Mouse (Mus musculus) limb, embryonic 15.5 days (tissue): ENCODE measurements around the gene Stbd1. TPM values are rescaled to one million over a fixed set of nuclear protein-coding genes. Genes with fewer than 3 reads are reported as not detected.
A peak's percentile ranks its signal among the peaks of the same experiment; 100 is the strongest.

ENCODE experiments used
- ATAC-seq: fragments of 200-750 bp; cut with Nextera tagmentation; 2 replicates; pipeline ENCODE4 v1.8.0; 2017; ENCODE audit warnings: low read depth, moderate TSS enrichment; ENCODE audit not compliant: insufficient number of reproducible peaks, low FRiP score, low TSS enrichment
- H3K27ac ChIP-seq: fragments of 300-500 bp; sonication (generic); 2 replicates; pipeline ENCODE4 v1.5.1; 2015; ENCODE audit warnings: moderate library complexity, mild to moderate bottlenecking, inconsistent platforms
- H3K27me3 ChIP-seq: fragments of 300-500 bp; sonication (generic); 2 replicates; pipeline ENCODE4 v1.6.1; 2015; ENCODE audit warnings: inconsistent platforms
- H3K36me3 ChIP-seq: fragments of 300-500 bp; sonication (generic); 2 replicates; pipeline ENCODE4 v1.6.1; 2015; ENCODE audit warnings: inconsistent platforms
- H3K4me1 ChIP-seq: fragments of 300-500 bp; sonication (generic); 2 replicates; pipeline ENCODE4 v1.6.1; 2015; ENCODE audit warnings: inconsistent platforms
- H3K4me2 ChIP-seq: fragments of 300-500 bp; sonication (generic); 2 replicates; pipeline ENCODE4 v1.6.1; 2015; ENCODE audit warnings: mild to moderate bottlenecking, inconsistent platforms
- H3K4me3 ChIP-seq: fragments of 300-500 bp; sonication (generic); 2 replicates; pipeline ENCODE4 v1.5.1; 2015; ENCODE audit warnings: mild to moderate bottlenecking, inconsistent platforms
- H3K9ac ChIP-seq: fragments of 300-500 bp; sonication (generic); 2 replicates; pipeline ENCODE4 v1.6.1; 2015; ENCODE audit warnings: inconsistent platforms
- H3K9me3 ChIP-seq: fragments of 300-500 bp; sonication (generic); 2 replicates; pipeline ENCODE4 v1.6.1; 2016; ENCODE audit warnings: inconsistent platforms
- WGBS: fragments of 180-500 bp; shearing (Covaris S2); methylation state at CpG from one replicate; pipeline ENCODE4 v1.1.7; 2015; 5-methylcytosine and 5-hydroxymethylcytosine counted together
- polyA plus RNA-seq: library from polyadenylated mRNA; unstranded; fragments of >200 nt; fragmentation: Nextera tagmentation; extraction: Ambion mirVana; gene quantifications from 2 replicates; pipeline ENCODE4 v1.2.1, GENCODE M21; 2015

Stbd1 gene
- polyA plus RNA-seq, 1 experiment from 2014 or later = 28.6 TPM

- H3K27me3 ChIP-seq = no peaks in the 10 kb centered on the region
- no peak overlapping the region for H3K4me3 ChIP-seq
- H3K9me3 ChIP-seq = no peaks in the 10 kb centered on the region
- H3K4me2 ChIP-seq = no peak overlapping the region
- H3K36me3 ChIP-seq = no peaks in the 10 kb centered on the region
- ATAC-seq = no peak
- WGBS = 89% methylated on average over 8 of the region's 8 CpGs
- H3K27ac ChIP-seq = no peak overlapping the region
- H3K9ac ChIP-seq = no peak overlapping the region
- H3K4me1 ChIP-seq = no peaks in the 10 kb centered on the region
Observed at GRCm38 (mm10) chr5:92596865-92597264, 6.0 kb upstream of the Stbd1 start.

- peaks cover 11% of the 10 kb centered on the region; the same call in 1 of the 2 replicates for H3K4me1 ChIP-seq
- 63% methylated on average over 10 of the region's 10 CpGs for WGBS
- no peak overlapping the region for H3K9ac ChIP-seq
- H3K27ac ChIP-seq = peak overlapping the region; percentile 43; the same call in 1 of the 2 replicates
- no peak overlapping the region for H3K4me2 ChIP-seq
- no peak overlapping the region for H3K4me3 ChIP-seq
- peak; percentile 17; the same call in 1 of the 2 replicates for ATAC-seq
- no peaks in the 10 kb centered on the region for H3K36me3 ChIP-seq
- H3K27me3 ChIP-seq = no peaks in the 10 kb centered on the region
- no peaks in the 10 kb centered on the region for H3K9me3 ChIP-seq
Observed at GRCm38 (mm10) chr5:92599030-92599429, 3.8 kb upstream of the Stbd1 start.

DNA sequence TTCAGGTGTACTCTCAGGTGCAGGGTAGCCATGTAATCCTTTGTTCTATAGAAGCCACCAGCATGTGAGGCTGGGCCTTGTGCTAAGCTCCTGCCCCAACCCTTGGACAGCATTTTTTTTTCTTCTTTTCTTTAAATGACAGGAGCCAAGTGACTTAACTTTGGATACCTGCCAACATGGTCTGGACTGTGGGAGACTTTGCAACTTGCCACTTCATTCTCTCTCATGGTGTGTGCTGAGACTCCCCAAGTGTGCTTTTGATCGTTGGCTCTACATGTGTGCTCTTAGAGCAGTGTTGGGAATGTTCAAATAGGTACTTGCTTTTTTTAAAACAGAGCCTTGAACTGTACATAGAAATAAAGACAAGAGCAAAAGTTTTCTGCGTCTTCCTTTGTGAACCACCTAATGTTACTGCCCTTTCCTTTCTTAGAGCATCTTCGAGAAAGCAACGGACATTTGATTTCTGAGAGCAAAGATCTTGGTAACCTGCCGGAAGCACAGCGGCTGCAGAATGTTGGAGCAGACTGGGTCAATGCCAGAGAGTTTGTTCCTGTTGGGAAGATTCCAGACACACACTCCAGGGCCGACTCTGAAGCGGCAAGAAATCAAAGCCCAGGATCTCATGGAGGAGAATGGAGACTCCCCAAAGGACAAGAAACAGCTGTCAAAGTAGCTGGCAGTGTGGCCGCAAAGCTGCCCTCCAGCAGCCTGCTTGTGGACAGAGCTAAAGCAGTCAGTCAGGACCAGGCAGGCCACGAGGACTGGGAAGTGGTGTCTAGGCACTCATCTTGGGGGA is 1.8 kb downstream of the Stbd1 start:
- Histone ChIP-seq H3K36me3 (peaks cover 3% of the 10 kb centered on the region), H3K4me2 (no peak overlapping the region), H3K4me3 (0 out of 2 replicates have a peak overlapping the region, but pooled peaks have one; percentile 7), H3K27ac (no peak overlapping the region), H3K27me3 (no peaks in the 10 kb centered on the region), H3K9ac (no peak overlapping the region), H3K9me3 (no peaks in the 10 kb centered on the region), H3K4me1 (peaks cover 21% of the 10 kb centered on the region)
- WGBS = 57% methylated on average over 10 of the region's 10 CpGs
- no peak for ATAC-seq

GRCm38 (mm10) chr5:92607492-92608229 is 4.8 kb downstream of the Stbd1 start:
- H3K4me2 ChIP-seq = no peak overlapping the region
- WGBS = 90% methylated on average over 5 of the region's 5 CpGs
- no peak overlapping the region for H3K27ac ChIP-seq
- H3K27me3 ChIP-seq = no peaks in the 10 kb centered on the region
- H3K36me3 ChIP-seq = peaks cover 3% of the 10 kb centered on the region
- no peaks in the 10 kb centered on the region for H3K9me3 ChIP-seq
- H3K4me1 ChIP-seq = peaks cover 19% of the 10 kb centered on the region
- no peak overlapping the region for H3K9ac ChIP-seq
- no peak overlapping the region for H3K4me3 ChIP-seq
- no peak for ATAC-seq

DNA sequence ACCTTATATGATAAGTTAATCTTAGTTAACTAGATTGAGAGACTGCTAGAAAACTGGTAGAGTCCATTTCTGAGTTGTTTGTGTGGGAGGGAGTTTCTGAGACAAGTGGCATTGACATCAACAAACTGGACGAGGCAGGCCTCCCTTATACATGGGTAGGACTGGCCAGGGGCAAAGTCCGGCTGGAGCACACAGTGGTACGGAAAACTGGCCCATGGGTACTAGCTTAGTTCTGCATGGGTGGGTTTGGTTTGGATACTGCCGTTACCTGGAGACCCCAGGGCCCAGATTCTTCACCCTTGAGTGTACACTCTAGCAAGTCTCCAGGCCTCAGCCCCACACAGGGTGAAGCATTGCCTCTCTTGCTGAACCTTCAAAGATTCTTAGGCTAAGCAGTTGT is 9.9 kb downstream of the Stbd1 start:
- no peaks in the 10 kb centered on the region for H3K9me3 ChIP-seq
- no peak overlapping the region for H3K9ac ChIP-seq
- H3K36me3 ChIP-seq = no peaks in the 10 kb centered on the region
- H3K4me2 ChIP-seq = no peak overlapping the region
- no peaks in the 10 kb centered on the region for H3K4me1 ChIP-seq
- 88% methylated on average over 4 of the region's 4 CpGs for WGBS
- no peak for ATAC-seq
- no peak overlapping the region for H3K4me3 ChIP-seq
- H3K27ac ChIP-seq = no peak overlapping the region
- no peaks in the 10 kb centered on the region for H3K27me3 ChIP-seq

DNA sequence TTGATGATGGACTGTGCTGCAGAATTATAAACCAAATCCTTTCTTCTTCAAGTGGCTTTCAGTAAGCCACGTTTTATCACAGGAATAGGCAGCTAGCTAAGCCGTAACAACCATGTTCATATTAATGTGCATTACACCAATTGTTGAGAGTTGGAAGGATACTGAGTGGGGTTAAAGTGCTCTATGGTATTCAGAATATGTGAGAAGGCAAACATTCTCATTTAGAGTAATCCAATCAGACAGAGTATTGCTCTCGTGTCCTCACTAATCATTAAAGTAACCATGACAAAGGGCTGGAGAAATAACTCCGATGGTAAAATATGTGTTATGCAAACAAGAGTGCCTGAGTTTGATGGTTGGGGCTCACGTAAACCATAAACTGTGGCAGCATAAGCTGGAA is 19.0 kb downstream of the Stbd1 start:
- ATAC-seq = no peak
- Histone ChIP-seq H3K4me1 (no peaks in the 10 kb centered on the region), H3K9me3 (no peaks in the 10 kb centered on the region), H3K36me3 (no peaks in the 10 kb centered on the region), H3K27ac (no peak overlapping the region), H3K27me3 (no peaks in the 10 kb centered on the region), H3K4me3 (no peak overlapping the region), H3K4me2 (no peak overlapping the region), H3K9ac (no peak overlapping the region)
- WGBS = 77% methylated on average over 5 of the region's 5 CpGs

GRCm38 (mm10) chr5:92627896-92628295 is 25.1 kb downstream of the Stbd1 start:
- Histone ChIP-seq H3K9me3 (no peaks in the 10 kb centered on the region), H3K4me2 (no peak overlapping the region), H3K4me3 (no peak overlapping the region), H3K4me1 (no peaks in the 10 kb centered on the region), H3K27me3 (no peaks in the 10 kb centered on the region), H3K36me3 (no peaks in the 10 kb centered on the region), H3K27ac (no peak overlapping the region), H3K9ac (no peak overlapping the region)
- WGBS = 38% methylated on average over 7 of the region's 7 CpGs
- ATAC-seq = no peak

DNA sequence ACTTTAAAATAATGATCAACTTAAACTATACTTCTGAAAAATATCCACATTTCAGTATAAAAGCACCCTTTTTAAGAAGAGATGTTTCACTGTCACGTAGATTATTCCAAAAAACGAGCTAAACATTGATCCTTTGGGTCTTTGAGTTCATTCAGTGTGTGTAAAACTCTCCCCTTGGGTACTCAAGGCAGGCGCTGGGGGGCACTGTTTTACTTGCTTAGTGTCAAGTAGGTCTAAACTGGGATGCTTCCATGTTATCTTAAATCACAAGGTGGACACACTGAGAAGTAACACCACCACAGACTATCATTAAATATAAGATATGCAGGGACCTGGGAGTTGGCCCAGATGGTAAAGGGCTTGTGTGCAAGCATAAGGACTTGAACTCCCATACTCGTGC is 30.7 kb downstream of the Stbd1 start:
- Histone ChIP-seq H3K27me3 (no peaks in the 10 kb centered on the region), H3K4me2 (no peak overlapping the region), H3K9me3 (no peaks in the 10 kb centered on the region), H3K9ac (no peak overlapping the region), H3K27ac (no peak overlapping the region), H3K4me1 (no peaks in the 10 kb centered on the region), H3K4me3 (no peak overlapping the region), H3K36me3 (no peaks in the 10 kb centered on the region)
- ATAC-seq = no peak
- WGBS = 68% methylated on average over 4 of the region's 4 CpGs

- Histone ChIP-seq H3K27ac (no peak overlapping the region), H3K4me3 (no peak overlapping the region), H3K9ac (no peak overlapping the region), H3K27me3 (no peaks in the 10 kb centered on the region), H3K36me3 (no peaks in the 10 kb centered on the region), H3K4me2 (no peak overlapping the region), H3K4me1 (no peaks in the 10 kb centered on the region), H3K9me3 (no peaks in the 10 kb centered on the region)
- ATAC-seq = no peak
- WGBS = 81% methylated on average over 3 of the region's 3 CpGs
Observed at GRCm38 (mm10) chr5:92634916-92635315, 32.1 kb downstream of the Stbd1 start.

- Histone ChIP-seq H3K4me3 (no peak overlapping the region), H3K9me3 (no peaks in the 10 kb centered on the region), H3K9ac (no peak overlapping the region), H3K27ac (no peak overlapping the region), H3K27me3 (no peaks in the 10 kb centered on the region), H3K4me1 (no peaks in the 10 kb centered on the region), H3K4me2 (no peak overlapping the region), H3K36me3 (no peaks in the 10 kb centered on the region)
- ATAC-seq = no peak
- WGBS = 80% methylated on average over 5 of the region's 5 CpGs
Observed at GRCm38 (mm10) chr5:92635891-92636290, 33.0 kb downstream of the Stbd1 start.

DNA sequence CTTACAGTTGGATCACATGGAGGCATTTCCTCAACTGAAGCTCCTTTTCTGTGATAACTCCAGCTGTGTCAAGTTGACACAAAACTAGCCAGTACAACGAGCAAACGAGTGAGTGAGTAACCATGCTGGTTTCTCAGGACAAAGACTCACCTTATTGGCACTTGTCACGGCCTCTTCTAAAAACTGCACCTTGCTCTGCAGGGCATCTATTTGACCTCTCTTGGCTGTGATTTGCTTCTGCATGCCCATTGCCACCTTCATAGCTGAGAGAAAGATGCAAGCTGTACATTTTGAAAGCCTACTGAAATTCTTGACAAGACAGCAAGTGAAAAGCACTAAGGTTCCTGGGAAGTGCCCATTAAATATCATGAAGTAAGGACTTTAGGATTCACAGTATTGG is 38.0 kb downstream of the Stbd1 start:
- no peak overlapping the region for H3K9ac ChIP-seq
- no peak for ATAC-seq
- no peak overlapping the region for H3K27ac ChIP-seq
- no peaks in the 10 kb centered on the region for H3K9me3 ChIP-seq
- 83% methylated on average over 3 of the region's 3 CpGs for WGBS
- H3K4me2 ChIP-seq = no peak overlapping the region
- no peaks in the 10 kb centered on the region for H3K4me1 ChIP-seq
- no peaks in the 10 kb centered on the region for H3K27me3 ChIP-seq
- no peaks in the 10 kb centered on the region for H3K36me3 ChIP-seq
- no peak overlapping the region for H3K4me3 ChIP-seq
